Mouse (Mus musculus): ENCODE measurements around the gene Cdkn3.
"Not testable (repeated sequence)": the region's sequence is repeated elsewhere in the genome, so short reads cannot be mapped to it uniquely, and the experiment has no call there.

Cdkn3 gene

GRCm38 (mm10) chr14:46760355-46761029 lies at the start of gene Cdkn3:
Gene Cdkn3 (plus strand): TSS chr14:46760541.
- peak; percentile 97 for DNase-seq (ENCODE audit: inconsistent ontology term)

DNA sequence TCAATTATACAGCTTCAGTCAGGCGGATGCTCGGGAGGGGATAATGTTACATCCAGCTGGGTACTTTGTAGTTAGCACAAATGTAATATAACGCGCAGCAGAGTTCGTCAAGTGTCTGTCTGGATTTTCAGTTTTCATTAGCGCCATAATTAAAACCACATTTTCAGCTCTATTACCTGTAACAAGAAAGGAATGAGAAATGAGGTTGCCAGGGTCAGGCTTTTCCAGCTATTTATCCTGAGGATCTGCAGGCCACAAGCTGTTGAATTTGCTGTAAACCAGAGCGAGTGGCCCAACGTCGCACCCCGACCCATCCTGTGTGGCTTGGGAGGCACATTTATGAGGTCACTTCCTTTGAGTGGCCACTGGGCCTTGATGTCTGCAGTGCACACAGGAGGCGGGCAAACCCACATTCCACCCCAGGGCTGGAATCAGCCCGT lies 41.8 kb upstream of the Cdkn3 start:
- DNase-seq (ENCODE audit: inconsistent ontology term): peak; percentile 56

DNA sequence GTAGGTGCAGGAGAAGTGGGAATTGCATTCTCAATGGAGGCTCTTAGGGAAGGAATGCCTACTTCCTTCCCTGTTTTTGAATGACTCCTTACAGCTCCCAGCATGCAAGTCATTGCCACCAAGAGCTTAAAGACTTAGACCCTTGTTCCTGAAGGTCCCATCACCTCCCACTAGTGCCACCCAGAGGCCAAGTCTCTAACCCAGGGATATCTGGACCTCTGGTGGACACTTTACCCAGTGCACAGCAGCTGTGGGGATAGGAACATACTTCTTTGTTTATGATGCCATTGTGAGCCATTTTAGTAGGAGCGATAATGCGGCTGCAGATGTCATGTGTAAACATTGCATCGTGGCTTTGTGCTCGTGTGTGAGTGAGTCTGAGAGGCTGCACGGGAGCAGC lies 38.3 kb upstream of the Cdkn3 start:
- DNase-seq (ENCODE audit: inconsistent ontology term): peak; percentile 19

DNA sequence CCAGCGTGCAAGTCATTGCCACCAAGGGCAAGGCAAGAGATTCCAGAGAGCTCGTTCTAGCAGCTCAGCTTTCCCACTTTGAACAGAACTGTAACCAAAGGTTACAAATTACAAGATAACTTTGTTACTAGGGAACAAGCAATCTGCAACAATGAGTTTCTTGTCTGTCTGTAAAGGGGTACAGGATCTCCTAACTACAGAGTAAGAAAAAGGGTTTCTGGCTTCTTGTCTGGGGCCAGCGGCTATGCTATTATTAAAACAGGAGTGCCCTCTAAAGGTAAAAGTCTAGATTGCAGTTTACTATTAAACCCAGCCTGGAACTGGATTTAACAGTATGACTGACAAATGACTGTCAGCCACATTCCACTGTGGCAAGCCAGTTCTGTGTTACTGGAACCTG lies 36.5 kb upstream of the Cdkn3 start:
- peak; percentile 48 for DNase-seq (ENCODE audit: inconsistent ontology term)

- DNase-seq (ENCODE audit: inconsistent ontology term): no peak
Measured at GRCm38 (mm10) chr14:46724941-46725340, 35.4 kb upstream of the Cdkn3 start.

- DNase-seq (ENCODE audit: inconsistent ontology term): no peak
Measured at GRCm38 (mm10) chr14:46725743-46726142, 34.6 kb upstream of the Cdkn3 start.

DNA sequence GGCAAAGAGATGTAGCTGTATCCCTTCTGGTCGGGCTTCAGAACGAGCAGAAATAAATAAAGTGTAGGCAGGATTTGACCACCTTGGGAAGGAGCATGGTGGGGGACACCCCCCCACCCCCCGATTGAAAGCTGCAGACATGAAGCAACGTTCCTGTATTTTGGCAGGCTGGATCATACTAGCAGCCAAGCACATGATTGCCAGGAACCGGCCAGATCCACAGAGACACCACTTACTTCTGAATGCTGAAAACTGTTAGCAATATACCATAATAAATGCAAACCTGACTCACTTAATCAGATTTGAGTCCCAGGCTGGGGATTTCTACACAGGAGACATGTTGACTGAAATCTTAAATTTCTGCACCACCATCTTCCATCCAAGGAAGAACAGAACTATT lies 26.1 kb upstream of the Cdkn3 start:
- no peak for DNase-seq (ENCODE audit: inconsistent ontology term)

GRCm38 (mm10) chr14:46734761-46735455 lies 25.4 kb upstream of the Cdkn3 start:
- no peak for DNase-seq (ENCODE audit: inconsistent ontology term)

DNA sequence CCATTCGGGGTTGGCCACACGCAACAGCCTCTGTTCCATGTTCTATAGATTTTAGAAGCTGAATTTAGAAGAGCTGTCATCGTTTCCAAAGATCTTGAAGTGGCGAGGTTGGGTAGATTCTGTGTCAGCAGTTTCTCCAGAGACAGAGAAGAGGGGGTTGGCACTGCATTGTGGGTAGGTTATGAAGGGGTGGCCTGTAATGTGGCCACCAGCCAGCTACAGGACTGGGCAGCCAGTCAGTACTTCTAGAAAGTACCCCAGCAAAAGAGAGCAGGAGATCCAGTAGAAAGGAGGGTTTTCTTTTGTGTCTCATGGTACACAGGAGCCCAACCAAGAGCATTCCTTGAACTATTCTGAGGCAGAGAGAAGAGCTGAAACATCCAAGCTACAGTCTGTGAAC lies 24.0 kb upstream of the Cdkn3 start:
- DNase-seq (ENCODE audit: inconsistent ontology term): no peak

- not testable (repeated sequence) for DNase-seq (ENCODE audit: inconsistent ontology term)
Measured at GRCm38 (mm10) chr14:46737346-46737745, 23.0 kb upstream of the Cdkn3 start.

- no peak for DNase-seq (ENCODE audit: inconsistent ontology term)
Measured at GRCm38 (mm10) chr14:46742674-46743073, 17.7 kb upstream of the Cdkn3 start.

DNA sequence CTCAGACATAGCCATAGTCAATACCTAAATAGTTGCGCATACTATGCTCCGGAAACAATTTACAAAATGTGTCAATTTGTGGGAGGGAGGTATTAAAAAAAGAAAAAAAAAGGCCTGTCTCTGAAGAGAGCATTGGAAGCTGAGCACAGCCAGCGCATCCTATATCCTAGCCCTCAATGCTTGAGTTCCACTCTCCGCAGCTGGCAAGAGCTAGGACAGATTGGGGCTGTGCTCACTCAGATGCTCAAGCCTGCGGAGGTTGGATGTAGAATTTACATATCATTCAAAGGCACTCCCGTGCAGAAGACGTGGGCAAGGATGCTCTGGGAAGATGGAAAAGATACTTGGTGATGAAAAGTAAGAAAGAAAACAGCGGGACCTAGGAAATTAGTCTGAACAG lies 14.9 kb upstream of the Cdkn3 start:
- no peak for DNase-seq (ENCODE audit: inconsistent ontology term)

DNA sequence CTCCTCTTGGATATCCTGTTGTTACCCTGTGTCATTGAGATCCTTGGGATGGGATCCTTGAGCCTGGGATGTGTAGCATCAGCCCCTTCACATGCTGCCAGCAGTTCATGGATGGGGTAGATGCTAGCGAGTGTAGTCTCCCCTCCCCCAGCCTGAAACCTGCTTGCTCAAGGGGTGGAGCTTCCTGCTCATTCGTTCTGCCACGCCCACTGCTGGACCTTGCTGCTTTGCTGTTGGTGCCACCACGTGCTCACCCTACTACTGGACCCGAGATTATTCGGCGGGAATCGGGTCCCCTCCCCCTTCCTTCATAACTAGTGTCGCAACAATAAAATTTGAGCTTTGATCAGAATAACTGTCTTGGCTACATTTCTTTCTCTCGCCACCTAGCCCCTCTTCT lies 6.0 kb upstream of the Cdkn3 start:
- not testable (repeated sequence) for DNase-seq (ENCODE audit: inconsistent ontology term)

DNA sequence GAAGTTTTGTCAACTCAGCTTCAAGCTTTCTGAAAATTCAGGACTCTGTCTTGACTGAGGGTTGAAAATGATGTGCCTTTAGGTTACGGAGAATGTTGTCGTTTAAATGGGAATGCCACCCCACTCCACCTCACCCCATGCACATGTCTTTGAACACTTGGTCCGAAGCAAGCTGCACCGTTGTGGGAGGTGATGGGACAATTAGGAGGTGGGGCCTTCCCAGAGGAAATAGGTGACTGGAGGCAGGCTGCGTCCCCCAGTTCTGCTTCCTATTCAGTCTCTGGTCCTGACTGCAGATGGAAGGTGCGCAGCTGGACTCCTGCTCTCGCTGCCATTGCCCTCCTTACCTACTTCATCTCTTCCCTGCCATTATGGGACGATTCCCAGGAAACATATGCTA lies 4.5 kb upstream of the Cdkn3 start:
- no peak for DNase-seq (ENCODE audit: inconsistent ontology term)

GRCm38 (mm10) chr14:46757736-46758135 lies 2.6 kb upstream of the Cdkn3 start:
- DNase-seq (ENCODE audit: inconsistent ontology term): no peak

GRCm38 (mm10) chr14:46759970-46760354 lies 379 bp upstream of the Cdkn3 start:
- no peak for DNase-seq (ENCODE audit: inconsistent ontology term)

- peak; percentile 11 for DNase-seq (ENCODE audit: inconsistent ontology term)
Measured at GRCm38 (mm10) chr14:46761186-46761585, 845 bp downstream of the Cdkn3 start.

DNA sequence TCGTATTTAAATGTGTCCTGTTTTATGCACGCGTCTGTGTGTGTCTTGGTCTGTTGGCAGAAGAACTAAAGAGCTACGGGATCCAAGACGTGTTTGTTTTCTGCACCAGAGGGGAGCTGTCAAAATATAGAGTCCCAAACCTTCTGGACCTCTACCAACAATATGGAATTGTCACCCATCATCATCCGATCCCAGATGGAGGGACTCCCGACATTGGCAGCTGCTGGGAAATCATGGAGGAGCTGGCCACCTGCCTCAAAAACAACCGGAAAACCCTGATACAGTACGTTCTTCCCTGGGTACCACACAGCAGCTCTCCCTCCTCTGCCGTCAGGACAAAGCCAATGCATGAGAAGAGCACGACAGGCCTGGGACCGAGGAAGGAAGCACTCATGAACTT lies 6.8 kb downstream of the Cdkn3 start:
- no peak for DNase-seq (ENCODE audit: inconsistent ontology term)

GRCm38 (mm10) chr14:46770036-46770435 lies 9.7 kb downstream of the Cdkn3 start:
- DNase-seq (ENCODE audit: inconsistent ontology term): no peak

GRCm38 (mm10) chr14:46778756-46779155 lies 18.4 kb downstream of the Cdkn3 start:
- no peak for DNase-seq (ENCODE audit: inconsistent ontology term)

- no peak for DNase-seq (ENCODE audit: inconsistent ontology term)
Measured at GRCm38 (mm10) chr14:46779217-46779616, 18.9 kb downstream of the Cdkn3 start.

GRCm38 (mm10) chr14:46781086-46781485 lies 20.7 kb downstream of the Cdkn3 start:
- no peak for DNase-seq (ENCODE audit: inconsistent ontology term)

GRCm38 (mm10) chr14:46782187-46782828 lies 22.0 kb downstream of the Cdkn3 start:
- DNase-seq (ENCODE audit: inconsistent ontology term): no peak

All from Muller cell, postnatal 12 days (primary cell).